Mouse (Mus musculus) midbrain, embryonic 14.5 days (tissue): Measurements from ENCODE around the gene Man1c1. TPM values are rescaled to one million over a fixed set of nuclear protein-coding genes. Genes with fewer than 3 reads are reported as not detected.

Source experiments
- ATAC-seq: fragments of 200-750 bp; cut with Nextera tagmentation; 2 replicates; pipeline ENCODE4 v1.8.0; 2017; ENCODE audit warnings: moderate number of reproducible peaks, moderate library complexity; ENCODE audit not compliant: low FRiP score, low TSS enrichment
- DNase-seq: peaks from one replicate; pipeline ENCODE4 v3.0.0-alpha.2; 2015
- H3K27ac ChIP-seq: fragments of 300-500 bp; sonication (generic); replicated peaks from 2 replicates; pipeline ENCODE4 v1.5.1; 2014; ENCODE audit warnings: mild to moderate bottlenecking, low read depth, low read length, moderate library complexity
- H3K27me3 ChIP-seq: fragments of 300-500 bp; sonication (generic); 2 replicates; pipeline ENCODE4 v1.6.1; 2014; ENCODE audit warnings: low read length, control low read depth, mixed read lengths; ENCODE audit not compliant: control insufficient read depth, insufficient read depth
- H3K36me3 ChIP-seq: fragments of 300-500 bp; sonication (generic); 2 replicates; pipeline ENCODE4 v1.6.1; 2014; ENCODE audit warnings: low read length, control low read depth; ENCODE audit not compliant: control insufficient read depth, insufficient read depth
- H3K4me1 ChIP-seq: fragments of 300-500 bp; sonication (generic); 2 replicates; pipeline ENCODE4 v1.6.1; 2014; ENCODE audit warnings: mild to moderate bottlenecking, antibody characterized with exemption, low read length, control low read depth; ENCODE audit not compliant: control insufficient read depth, insufficient read depth
- H3K4me2 ChIP-seq: fragments of 300-500 bp; sonication (generic); 2 replicates; pipeline ENCODE4 v1.6.1; 2014; ENCODE audit warnings: mild to moderate bottlenecking, low read length, moderate library complexity
- H3K4me3 ChIP-seq: fragments of 300-500 bp; sonication (generic); replicated peaks from 2 replicates; pipeline ENCODE4 v1.5.1; 2014; ENCODE audit warnings: low read depth, low read length
- H3K9ac ChIP-seq: fragments of 300-500 bp; sonication (generic); replicated peaks from 2 replicates; pipeline ENCODE4 v1.6.1; 2014; ENCODE audit warnings: mild to moderate bottlenecking, low read length, moderate library complexity
- H3K9me3 ChIP-seq: fragments of 300-500 bp; sonication (generic); 2 replicates; pipeline ENCODE4 v1.6.1; 2016; ENCODE audit warnings: low read length, control low read depth, mixed read lengths; ENCODE audit not compliant: control insufficient read depth
- WGBS: fragments of 180-500 bp; shearing (Covaris S2); extraction: QIAGEN DNeasy Blood & Tissue Kit; methylation state at CpG from one replicate; pipeline ENCODE4 v1.1.7; 2014; 5-methylcytosine and 5-hydroxymethylcytosine counted together
- polyA plus RNA-seq: library from polyadenylated mRNA; unstranded; fragments of >200 nt; fragmentation: Nextera tagmentation; extraction: Ambion mirVana; gene quantifications from 2 replicates; pipeline ENCODE4 v1.2.1, GENCODE M21; 2014

Gene Man1c1
- polyA plus RNA-seq, 1 experiment from 2014 or later, result 4.9 TPM

GRCm38 (mm10) chr4:134686022-134686661, 17.9 kb downstream of the Man1c1 start:
- Histone ChIP-seq H3K36me3 (no peaks in the 10 kb centered on the region), H3K4me3 (no peak overlapping the region), H3K27ac (no peak overlapping the region), H3K27me3 (no peaks in the 10 kb centered on the region), H3K9me3 (no peaks in the 10 kb centered on the region; the same call in 1 of the 2 replicates), H3K4me1 (no peaks in the 10 kb centered on the region), H3K9ac (no peak overlapping the region), H3K4me2 (no peak overlapping the region)
- DNase-seq (no peak), ATAC-seq (no peak)
- WGBS, result 93% methylated on average over 13 of the region's 13 CpGs

- WGBS, result 81% methylated on average over 9 of the region's 9 CpGs
- DNase-seq, result no peak
- ATAC-seq, result no peak
Measured at GRCm38 (mm10) chr4:134684637-134685338, 19.3 kb downstream of the Man1c1 start.

GRCm38 (mm10) chr4:134683892-134684291, 20.2 kb downstream of the Man1c1 start:
- no peak overlapping the region for H3K9ac ChIP-seq
- H3K36me3 ChIP-seq, result no peaks in the 10 kb centered on the region
- DNase-seq, result no peak
- no peaks in the 10 kb centered on the region; the same call in 1 of the 2 replicates for H3K9me3 ChIP-seq
- peak overlapping the region; percentile 41; the same call in 1 of the 2 replicates for H3K27ac ChIP-seq
- no peak overlapping the region for H3K4me3 ChIP-seq
- WGBS, result 85% methylated on average over 8 of the region's 8 CpGs
- ATAC-seq, result no peak
- H3K4me1 ChIP-seq, result no peaks in the 10 kb centered on the region
- H3K4me2 ChIP-seq, result no peak overlapping the region
- H3K27me3 ChIP-seq, result no peaks in the 10 kb centered on the region

More at GRCm38 (mm10) chr4:134684637-134685338, 19.3 kb downstream of the Man1c1 start:
- Histone ChIP-seq H3K9me3 (no peaks in the 10 kb centered on the region; the same call in 1 of the 2 replicates), H3K4me3 (no peak overlapping the region), H3K36me3 (no peaks in the 10 kb centered on the region), H3K4me2 (no peak overlapping the region), H3K9ac (no peak overlapping the region), H3K4me1 (no peaks in the 10 kb centered on the region), H3K27ac (no peak overlapping the region), H3K27me3 (no peaks in the 10 kb centered on the region)

- Histone ChIP-seq H3K4me3 (no peak overlapping the region), H3K9me3 (no peaks in the 10 kb centered on the region; the same call in 1 of the 2 replicates), H3K4me1 (peaks cover 7% of the 10 kb centered on the region; the same call in 1 of the 2 replicates), H3K36me3 (no peaks in the 10 kb centered on the region), H3K27me3 (no peaks in the 10 kb centered on the region), H3K4me2 (no peak overlapping the region), H3K9ac (no peak overlapping the region; the same call in 1 of the 2 replicates), H3K27ac (peak overlapping the region; percentile 41; the same call in 1 of the 2 replicates)
- 61% methylated on average over 13 of the region's 13 CpGs for WGBS
- no peak for DNase-seq
- no peak for ATAC-seq
Measured at GRCm38 (mm10) chr4:134683008-134683407, 21.1 kb downstream of the Man1c1 start.

- ATAC-seq (no peak), DNase-seq (no peak)
- Histone ChIP-seq H3K4me3 (no peak overlapping the region), H3K36me3 (no peaks in the 10 kb centered on the region), H3K4me1 (peaks cover 13% of the 10 kb centered on the region), H3K9me3 (no peaks in the 10 kb centered on the region; the same call in 1 of the 2 replicates), H3K27me3 (no peaks in the 10 kb centered on the region), H3K27ac (0 out of 2 replicates have a peak overlapping the region, but pooled peaks have one; percentile 41), H3K4me2 (no peak overlapping the region), H3K9ac (no peak overlapping the region)
- WGBS, result 85% methylated on average over 8 of the region's 8 CpGs
Measured at GRCm38 (mm10) chr4:134682423-134682822, 21.7 kb downstream of the Man1c1 start.

- H3K27me3 ChIP-seq, result no peaks in the 10 kb centered on the region
- H3K4me1 ChIP-seq, result peaks cover 19% of the 10 kb centered on the region
- H3K4me2 ChIP-seq, result no peak overlapping the region
- no peak overlapping the region for H3K9ac ChIP-seq
- no peaks in the 10 kb centered on the region for H3K36me3 ChIP-seq
- DNase-seq (no peak), ATAC-seq (no peak)
- no peaks in the 10 kb centered on the region for H3K9me3 ChIP-seq
- H3K4me3 ChIP-seq, result no peak overlapping the region
- 88% methylated on average over 7 of the region's 7 CpGs for WGBS
- H3K27ac ChIP-seq, result no peak overlapping the region
Measured at GRCm38 (mm10) chr4:134681819-134682218, 22.3 kb downstream of the Man1c1 start.

GRCm38 (mm10) chr4:134677556-134678508, 26.3 kb downstream of the Man1c1 start:
- H3K27me3 ChIP-seq, result no peaks in the 10 kb centered on the region
- no peak overlapping the region for H3K27ac ChIP-seq
- H3K36me3 ChIP-seq, result no peaks in the 10 kb centered on the region
- no peak for ATAC-seq
- no peak overlapping the region for H3K4me2 ChIP-seq
- WGBS, result 25% methylated on average over 17 of the region's 17 CpGs
- H3K9ac ChIP-seq, result no peak overlapping the region
- peaks cover 19% of the 10 kb centered on the region for H3K4me1 ChIP-seq
- no peaks in the 10 kb centered on the region for H3K9me3 ChIP-seq
- DNase-seq, result peak; percentile 77
- H3K4me3 ChIP-seq, result no peak overlapping the region

GRCm38 (mm10) chr4:134675800-134676199, 28.3 kb downstream of the Man1c1 start:
- Histone ChIP-seq H3K4me1 (peaks cover 23% of the 10 kb centered on the region), H3K36me3 (no peaks in the 10 kb centered on the region), H3K9ac (no peak overlapping the region), H3K4me3 (no peak overlapping the region), H3K9me3 (no peaks in the 10 kb centered on the region), H3K27me3 (no peaks in the 10 kb centered on the region), H3K27ac (no peak overlapping the region), H3K4me2 (no peak overlapping the region)
- ATAC-seq (no peak), DNase-seq (no peak)
- 33% methylated on average over 8 of the region's 8 CpGs for WGBS
